Comparison of ENCODE assay signal across 20 mouse cellular contexts in the genomic region with DNA sequence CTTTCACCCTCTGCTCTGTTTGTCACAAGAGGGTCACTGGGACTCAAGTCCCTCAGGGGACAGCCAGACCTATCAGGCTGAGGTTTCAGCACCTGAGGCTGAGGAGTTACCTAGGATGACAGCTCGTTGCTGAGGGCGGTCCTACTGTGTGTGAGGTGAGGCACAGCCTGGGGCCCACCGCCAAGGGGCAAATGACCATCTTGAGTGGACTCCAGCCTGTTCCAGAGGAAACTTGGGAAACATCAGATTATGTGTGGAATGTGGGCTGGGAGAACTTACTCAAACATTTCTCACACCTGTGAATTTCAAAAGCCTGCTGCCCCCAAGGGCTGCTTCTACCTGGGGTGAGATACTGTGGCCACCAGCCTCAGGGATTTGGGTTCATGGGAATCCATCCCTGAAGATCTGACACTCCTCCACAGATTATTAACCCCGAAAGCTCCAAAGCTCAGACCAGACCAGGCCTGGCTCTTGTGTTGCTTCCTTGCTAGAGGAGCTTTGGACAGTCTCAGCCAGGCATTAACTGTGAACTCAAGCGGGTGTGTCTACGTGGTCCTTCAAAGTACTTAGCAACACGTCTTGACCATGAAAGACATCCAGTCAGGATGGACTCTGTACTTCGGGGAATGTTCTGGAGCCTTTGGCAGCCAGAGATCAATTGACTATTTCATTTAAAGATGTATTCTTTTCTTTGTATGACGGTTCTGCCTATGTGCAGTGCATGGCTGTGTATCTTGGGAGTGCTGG. TPM values are rescaled to one million over a fixed set of nuclear protein-coding genes. Genes with fewer than 3 reads are reported as not detected.
"Had no signal": no experiment of that assay in that cellular context is flagged by ENCODE, and none has a peak within 500 bp of the region (broad histone marks: within the 10 kb centered on the region; RNA-seq: fewer than 3 reads in every experiment).

No protein-coding gene starts in this region.

- H3K4me2 ChIP-seq: intestine, embryonic 15.5 days; limb, embryonic 13.5 days; liver, embryonic 12.5 days; liver, embryonic 15.5 days; midbrain, embryonic 11.5 days had no signal

- H3K27ac ChIP-seq: intestine, embryonic 15.5 days; kidney, postnatal 0 days; layer of hippocampus, adult 2 months; limb, embryonic 10.5 days; limb, embryonic 13.5 days; liver, embryonic 12.5 days; liver, embryonic 15.5 days had no signal

- DNase-seq: kidney, adult 2 months; kidney, postnatal 25 days; layer of hippocampus, adult 9-11 months; liver; midbrain, embryonic 14.5 days; thymus, adult 18-20 months; thymus, postnatal 36 days had no signal

- H3K9me3 ChIP-seq: intestine, embryonic 15.5 days; limb, embryonic 10.5 days; limb, embryonic 13.5 days; liver, embryonic 12.5 days; liver, embryonic 15.5 days had no signal

- H3K9ac ChIP-seq: intestine, embryonic 15.5 days; limb, embryonic 13.5 days; liver, embryonic 12.5 days; liver, embryonic 15.5 days had no signal

- ATAC-seq: intestine, embryonic 15.5 days; liver, embryonic 12.5 days had no signal

- H3K36me3 ChIP-seq: intestine, embryonic 15.5 days; limb, embryonic 10.5 days; limb, embryonic 13.5 days; liver, embryonic 12.5 days; liver, embryonic 15.5 days had no signal

- H3K4me3 ChIP-seq: intestine, embryonic 15.5 days; layer of hippocampus, adult 2 months; limb, embryonic 10.5 days; limb, embryonic 13.5 days; liver, embryonic 12.5 days; liver, embryonic 15.5 days had no signal

RNA-seq across cellular contexts. Expression of gene Tulp1, which starts 4.3 kb away (rescaled TPM):
- total RNA-seq: layer of hippocampus, adult 2 months; layer of hippocampus, postnatal 25 days; left cerebral cortex, adult 18-20 months; left cerebral cortex, postnatal 25 days; megakaryocyte progenitor cell, adult 5-6 weeks; megakaryocyte-erythroid progenitor cell, adult 5-6 weeks had no signal
